Mouse (Mus musculus): ENCODE data around the gene Slc25a38. TPM values are rescaled to one million over a fixed set of nuclear protein-coding genes. Genes with fewer than 3 reads are reported as not detected.
A peak's percentile ranks its signal among the peaks of the same experiment; 100 is the strongest.
"Not testable (repeated sequence)": the region's sequence is repeated elsewhere in the genome, so short reads cannot be mapped to it uniquely, and the experiment has no call there.

Gene Slc25a38
- polyA plus RNA-seq, 3 experiments from 2014 or later, result 17.6 to 21.3 (median 18.1) TPM

DNA sequence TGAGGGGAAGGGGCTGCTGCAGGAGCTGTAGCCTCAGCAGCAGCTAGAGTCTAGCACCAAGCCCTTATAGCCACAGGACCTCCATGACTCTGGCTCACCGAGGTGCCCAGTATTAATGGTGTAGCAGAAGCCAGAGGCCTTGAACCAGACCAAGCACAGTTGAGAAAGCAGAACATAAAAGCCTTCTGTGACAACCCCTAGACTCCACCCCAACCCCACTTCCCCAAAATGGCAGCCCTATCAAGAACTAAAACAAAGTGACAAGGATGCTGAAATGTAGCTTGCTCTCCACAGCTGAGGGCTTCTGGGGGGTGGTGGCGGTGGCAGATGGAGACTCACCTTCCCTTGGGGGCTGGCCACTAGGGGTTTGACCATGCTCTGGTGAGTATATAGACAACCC, 9.0 kb upstream of the Slc25a38 start:
- ATAC-seq, result no peak

DNA sequence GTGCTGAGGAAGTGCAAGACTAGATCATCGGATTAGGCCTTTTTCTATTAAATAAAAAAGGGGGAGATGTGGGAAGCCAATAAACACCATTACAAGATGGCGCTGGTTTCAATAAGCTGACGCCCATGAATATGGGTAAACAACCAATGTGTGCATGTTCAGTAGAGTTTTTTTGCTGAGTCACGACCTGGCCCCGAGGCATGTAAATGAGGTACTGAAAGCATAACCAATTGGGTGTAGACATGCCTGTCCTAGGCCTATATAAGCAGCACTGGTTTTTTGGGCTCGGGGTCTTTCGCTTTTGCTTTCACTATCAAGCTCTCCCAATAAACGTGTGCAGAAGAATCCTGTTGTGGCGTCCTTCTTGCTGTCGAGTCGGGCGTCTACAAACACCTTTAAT, 1.2 kb upstream of the Slc25a38 start:
- ATAC-seq, result not testable (repeated sequence)

DNA sequence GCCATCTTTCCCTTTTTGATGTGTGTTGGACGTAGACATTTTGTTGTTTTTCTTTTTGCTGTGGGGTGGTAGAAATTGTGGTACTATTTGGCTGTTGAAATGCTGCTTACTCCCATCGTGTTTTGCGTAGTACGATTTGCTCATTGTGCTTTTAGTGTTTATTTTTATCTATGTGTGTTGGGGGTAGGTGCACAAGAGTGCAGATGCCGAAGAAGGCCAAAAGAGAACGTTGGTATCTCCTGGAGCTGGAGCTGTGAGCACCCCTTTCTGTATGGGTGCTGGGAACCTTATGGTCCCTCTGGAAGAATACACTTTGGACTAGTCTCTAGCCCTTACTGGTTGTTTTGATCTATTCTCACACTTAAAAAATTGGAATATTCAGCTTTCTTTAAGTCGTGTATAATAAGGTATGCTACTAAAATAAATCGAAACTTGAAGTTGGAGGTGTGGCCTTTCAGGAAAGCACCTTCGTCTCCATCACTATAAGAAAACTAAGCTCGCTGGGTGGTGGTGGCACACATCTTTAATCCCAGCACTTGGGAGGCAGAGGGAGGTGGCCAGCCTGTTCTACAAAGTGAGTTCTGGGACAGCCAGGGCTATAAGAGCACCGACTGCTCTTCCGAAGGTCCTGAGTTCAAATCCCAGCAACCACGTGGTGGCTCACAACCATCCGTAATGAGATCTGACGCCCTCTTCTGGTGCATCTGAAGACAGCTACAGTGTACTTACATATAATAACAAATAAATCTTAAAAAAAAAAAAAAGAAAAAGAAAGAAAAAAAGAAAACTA, 1.2 kb downstream of the Slc25a38 start:
- no peak for ATAC-seq

DNA sequence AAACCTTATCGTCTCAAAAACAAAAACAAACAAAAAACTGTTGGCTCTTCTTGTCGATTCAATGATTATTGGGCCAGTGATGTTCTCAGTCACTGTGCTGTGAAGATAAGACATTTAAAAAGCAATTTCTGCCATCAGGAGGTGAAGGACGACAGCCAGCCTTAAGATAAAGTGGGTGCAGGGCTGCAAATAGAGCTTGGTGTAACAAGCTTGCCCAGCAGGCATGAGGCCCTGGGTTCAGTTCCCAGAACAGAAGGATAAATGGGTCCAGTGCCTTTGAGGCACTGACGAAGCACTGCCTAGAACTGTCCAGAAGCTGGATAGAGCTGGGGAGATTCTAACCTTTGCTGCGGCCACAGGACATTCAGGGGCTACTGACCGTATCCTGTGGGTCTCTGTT, 2.3 kb downstream of the Slc25a38 start:
- no peak for ATAC-seq

DNA sequence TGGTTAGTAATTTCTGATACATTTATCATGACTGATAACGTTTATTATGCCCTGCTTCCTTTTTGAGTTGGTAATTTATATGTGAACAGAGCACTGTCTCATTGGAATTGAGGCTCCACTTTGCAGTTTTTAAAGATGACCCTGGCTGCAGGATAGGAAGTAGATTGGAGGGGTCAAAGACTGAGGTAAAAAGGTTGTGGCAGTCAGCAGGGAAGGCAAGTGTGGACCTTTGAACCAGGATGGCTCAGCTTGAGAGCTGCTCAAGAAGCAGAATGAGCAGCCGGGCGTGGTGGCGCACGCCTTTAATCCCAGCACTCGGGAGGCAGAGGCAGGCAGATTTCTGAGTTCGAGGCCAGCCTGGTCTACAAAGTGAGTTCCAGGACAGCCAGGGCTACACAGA, 3.3 kb downstream of the Slc25a38 start:
- ATAC-seq, result no peak

DNA sequence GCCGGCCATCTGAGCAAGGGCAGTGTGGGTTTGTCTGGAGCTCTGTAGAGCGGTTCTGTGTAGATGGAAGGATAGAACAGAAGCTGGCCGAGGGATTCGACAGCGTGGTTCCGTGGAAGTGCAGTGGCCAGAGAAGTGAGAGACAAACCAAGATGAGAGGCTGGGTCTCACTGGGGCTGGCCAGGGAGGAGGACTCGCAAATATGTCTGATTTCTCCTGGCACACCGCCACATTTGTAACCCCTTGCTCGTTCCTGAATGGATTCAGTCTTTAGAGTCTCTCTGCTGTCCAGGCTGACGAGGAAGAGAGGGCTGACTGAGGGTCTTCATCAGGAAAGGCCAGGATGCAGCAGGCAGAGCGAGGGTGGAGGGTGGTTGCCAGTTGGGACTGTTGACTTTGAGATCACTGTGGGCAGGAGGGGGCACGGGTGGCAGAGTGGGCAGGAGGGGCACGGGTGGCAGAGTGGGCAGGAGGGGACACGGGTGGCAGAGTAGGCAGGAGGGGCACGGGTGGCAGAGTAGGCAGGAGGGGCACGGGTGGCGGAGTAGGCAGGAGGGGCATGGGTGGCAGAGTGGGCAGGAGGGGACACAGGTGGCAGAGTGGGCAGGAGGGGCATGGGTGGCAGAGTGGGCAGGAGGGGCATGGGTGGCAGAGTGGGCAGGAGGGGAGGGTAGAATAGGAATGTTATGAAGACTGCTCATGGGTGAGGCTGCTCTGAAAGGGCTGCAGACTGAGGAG, 4.0 kb downstream of the Slc25a38 start:
- no peak for ATAC-seq

DNA sequence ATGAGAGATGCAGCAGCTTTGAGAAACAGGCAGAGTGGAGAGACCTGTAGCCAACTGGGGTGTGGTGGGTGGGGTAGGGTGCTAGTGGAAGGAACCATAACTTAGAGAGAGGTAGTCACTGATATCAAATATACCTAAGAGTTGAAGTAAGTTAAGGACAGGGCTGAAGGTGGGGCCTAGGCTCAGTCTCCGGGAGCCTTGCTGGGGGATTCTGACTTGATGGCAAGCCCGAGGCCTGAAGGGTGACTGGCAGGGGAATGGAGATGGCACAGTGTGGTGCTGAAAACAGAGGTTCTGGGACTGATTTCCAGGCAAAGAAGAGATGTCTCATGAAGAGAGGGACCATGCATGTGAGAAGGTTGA, 4.6 kb downstream of the Slc25a38 start:
- ATAC-seq, result no peak

DNA sequence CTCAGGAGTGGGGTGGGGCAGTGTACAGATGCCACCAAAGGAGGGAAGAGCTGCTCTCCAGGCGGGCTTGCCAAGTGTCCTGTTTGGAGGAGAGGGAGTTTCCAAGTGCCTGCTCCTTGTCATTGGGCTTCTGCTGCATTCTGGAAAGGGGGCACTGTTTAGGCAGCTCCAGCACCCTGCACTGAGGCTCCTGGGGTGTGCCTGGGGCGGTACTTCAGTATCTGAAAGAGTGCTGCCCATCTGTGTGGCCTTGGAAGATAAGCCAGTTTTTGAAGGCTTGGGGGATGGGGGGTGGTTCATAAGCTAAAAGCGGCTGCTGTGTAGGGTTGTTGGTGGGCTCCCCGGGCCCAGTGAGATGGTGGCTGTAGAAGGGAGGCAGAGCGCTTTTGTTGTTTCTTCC, 5.4 kb downstream of the Slc25a38 start:
- no peak for ATAC-seq

DNA sequence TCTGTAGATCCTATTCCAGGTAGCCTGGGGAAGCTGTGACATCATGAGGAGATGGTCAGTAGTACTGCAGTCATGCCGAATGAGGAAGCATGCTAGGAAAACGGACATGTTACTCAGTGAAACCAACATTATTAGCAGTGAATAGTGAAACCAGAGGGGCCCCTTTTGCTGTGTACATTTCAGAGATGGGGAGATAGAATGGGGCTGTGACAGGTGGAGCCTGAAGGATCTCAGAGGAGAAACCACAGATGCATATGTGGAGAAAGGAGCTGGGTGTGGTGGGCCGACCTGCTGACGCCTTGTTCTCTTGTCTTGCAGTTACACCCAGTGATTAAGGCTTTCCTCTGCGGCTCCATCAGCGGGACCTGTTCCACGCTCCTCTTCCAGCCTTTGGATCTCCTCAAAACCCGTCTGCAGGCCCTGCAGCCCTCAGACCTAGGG, 6.0 kb downstream of the Slc25a38 start:
- no peak for ATAC-seq

DNA sequence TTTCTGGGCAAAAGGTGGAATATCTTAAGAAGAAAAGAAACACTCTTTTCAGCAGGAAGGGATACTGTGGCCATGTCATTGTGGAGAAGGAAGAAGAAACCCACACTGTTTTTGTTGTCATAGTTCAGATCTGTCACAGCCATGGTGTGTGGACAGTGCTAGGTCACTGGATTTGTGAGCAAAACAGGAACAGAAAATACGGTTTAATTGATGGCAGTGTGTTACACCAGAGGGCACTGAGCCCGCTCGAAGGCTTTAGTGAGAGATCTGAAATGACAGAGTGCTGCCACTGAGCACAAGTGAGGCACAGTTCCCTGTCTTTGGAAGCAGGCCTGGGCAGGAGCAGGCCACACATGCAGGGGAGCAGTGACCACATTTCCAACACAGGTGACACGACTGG, 8.0 kb downstream of the Slc25a38 start:
- ATAC-seq, result no peak

DNA sequence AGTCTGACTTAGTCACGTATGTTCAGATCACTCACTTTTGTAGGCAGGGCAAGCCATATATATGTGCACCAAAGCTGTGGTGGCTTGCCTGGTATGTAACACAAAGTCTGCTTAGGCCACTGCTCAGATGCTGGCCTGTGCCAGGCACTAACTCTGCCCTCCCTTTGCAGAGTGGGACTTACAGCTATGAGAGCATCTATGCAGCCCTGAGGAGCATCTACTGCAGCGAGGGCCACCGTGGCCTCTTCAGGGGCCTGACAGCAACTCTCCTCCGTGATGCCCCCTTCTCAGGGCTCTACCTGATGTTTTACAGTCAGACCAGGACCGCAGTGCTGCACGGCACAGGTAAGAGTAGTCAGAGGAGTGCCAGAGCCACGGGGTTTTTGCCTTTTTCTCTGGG, 10.3 kb downstream of the Slc25a38 start:
- ATAC-seq, result no peak

DNA sequence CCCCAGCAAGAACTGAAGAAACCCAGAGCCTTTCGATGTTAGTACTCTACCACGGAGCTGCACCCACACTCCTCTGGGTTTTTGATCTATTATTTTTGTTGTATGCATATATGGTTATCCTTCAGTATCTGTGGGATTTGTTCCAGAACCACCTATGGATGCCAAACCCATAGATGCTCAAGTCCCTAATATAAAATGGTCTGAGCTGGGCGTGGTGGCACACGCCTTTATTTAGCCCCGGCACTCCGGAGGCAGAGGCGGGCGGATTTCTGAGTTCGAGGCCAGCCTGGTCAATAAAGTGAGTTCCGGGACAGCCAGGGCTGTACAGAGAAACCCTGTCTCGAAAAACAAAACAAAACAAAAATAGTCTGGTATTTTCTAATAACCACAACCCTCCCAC, 16.7 kb downstream of the Slc25a38 start:
- no peak for ATAC-seq

DNA sequence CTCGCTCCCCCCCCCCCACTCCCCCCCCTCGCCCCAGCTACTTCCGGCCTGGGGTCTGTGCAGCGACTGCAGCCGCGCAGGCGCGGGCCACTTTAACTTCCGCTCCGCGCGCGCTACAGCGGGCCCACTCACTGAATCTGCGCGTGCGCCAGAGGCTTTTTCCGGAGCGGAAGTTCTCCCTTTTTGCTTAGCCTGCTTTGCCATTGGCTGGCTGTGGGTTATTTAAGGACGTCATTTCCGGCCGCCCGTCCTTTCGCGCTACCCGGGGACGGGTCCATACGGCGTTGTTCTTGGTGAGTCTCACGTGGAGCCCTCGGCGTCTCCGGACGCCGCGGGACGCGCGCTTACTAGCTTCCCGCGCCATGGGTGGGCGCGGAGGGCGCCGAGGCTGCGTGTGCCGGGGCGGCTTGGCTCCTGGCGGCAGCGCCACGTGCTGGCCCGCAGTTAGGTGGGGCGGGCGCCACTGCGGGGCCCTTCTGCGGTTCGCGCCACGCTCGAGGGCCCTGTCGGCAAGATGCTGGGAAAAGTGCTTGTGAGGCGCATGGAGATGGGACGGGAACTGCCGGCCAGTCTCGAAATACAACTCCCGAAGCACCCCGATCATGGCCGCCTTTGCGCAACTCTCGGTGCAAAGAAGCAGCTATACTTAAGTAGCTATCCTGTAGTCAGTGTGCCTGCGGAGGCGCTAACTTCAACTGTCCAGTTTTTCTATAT, 17.5 kb downstream of the Slc25a38 start, which contains the start of gene Rpsa:
Gene Rpsa (plus strand): TSS at position 152 of the 714 bp plus-strand sequence.
- ATAC-seq, result peak; percentile 91

DNA sequence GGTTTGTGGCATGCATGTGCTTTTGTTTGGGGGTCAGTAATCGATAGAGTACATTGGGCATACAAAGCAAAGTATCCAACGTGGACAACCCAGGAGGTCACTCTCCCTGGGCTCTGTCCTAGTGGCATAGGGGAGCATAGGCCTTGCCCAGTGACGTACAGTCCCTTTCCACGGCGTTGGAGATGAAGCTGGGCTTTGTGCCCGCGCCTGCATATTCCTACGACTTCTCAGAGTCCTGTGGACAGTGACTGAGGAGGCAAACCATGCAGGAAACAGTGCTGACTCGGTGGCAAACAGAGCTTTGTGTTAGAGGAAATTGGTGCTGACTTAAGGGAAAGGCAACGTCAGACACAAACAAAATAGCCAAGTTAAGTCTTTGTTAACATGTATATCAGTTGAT, 19.1 kb downstream of the Slc25a38 start:
- ATAC-seq, result no peak

DNA sequence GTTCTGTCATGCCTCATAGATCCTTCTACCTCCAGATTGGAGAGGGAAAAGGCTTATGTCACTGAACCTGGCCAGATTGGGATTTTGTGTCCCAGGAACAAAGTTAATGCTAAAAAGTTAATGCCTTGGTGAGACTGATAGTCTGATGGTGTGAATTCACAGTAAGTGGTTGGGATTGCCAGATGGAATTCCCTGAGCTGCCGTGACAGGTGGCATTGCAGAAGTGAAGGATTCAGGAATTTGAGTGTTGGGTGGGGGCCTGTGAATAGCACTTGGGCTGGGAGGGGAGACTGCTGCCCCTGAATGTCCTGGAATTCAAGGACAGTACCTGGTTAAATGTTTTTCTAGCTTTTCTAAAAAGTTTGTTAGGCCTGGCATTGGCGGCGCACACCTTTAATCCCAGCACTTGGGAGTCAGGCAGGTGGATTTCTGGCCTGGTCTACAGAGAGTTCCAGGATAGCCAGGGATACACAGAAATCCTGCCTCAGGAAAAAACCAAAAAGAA, 21.7 kb downstream of the Slc25a38 start:
- no peak for ATAC-seq

DNA sequence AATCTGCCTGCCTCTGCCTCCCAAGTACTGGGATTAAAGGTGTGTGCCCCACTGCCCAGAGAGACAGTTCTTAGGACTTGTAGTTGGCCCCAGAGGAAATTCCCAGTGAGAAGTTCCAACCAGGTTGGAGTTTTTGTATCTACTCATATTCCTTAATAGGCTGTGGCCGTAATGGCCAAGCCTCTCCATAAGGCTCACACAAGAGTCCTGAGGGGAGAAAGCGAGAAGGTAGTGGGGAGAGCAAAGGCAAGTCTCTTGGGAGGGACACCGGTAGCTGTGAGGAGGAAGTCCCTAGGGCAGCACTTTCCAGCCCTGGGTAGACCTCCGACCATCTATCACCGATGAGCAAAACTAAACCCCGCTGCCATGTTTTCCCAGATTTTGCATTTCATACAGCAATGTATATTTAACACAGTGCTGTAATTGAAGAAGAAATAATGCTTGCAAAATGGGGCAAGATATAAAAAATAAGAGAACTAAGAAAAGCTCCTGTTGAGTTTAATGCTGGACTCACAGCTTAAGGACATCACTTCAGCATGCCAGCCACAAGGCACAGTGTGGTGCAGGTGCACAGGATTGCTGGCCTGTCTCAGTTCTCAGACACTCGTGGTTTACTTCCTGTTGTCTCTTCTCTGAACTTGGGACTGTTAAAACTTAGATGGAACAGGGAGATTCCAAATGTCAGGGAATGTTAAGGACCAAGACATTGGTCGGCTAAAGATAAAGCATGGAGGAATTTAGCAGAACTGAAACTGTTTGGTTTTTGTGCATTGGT, 23.0 kb downstream of the Slc25a38 start:
- no peak for ATAC-seq

DNA sequence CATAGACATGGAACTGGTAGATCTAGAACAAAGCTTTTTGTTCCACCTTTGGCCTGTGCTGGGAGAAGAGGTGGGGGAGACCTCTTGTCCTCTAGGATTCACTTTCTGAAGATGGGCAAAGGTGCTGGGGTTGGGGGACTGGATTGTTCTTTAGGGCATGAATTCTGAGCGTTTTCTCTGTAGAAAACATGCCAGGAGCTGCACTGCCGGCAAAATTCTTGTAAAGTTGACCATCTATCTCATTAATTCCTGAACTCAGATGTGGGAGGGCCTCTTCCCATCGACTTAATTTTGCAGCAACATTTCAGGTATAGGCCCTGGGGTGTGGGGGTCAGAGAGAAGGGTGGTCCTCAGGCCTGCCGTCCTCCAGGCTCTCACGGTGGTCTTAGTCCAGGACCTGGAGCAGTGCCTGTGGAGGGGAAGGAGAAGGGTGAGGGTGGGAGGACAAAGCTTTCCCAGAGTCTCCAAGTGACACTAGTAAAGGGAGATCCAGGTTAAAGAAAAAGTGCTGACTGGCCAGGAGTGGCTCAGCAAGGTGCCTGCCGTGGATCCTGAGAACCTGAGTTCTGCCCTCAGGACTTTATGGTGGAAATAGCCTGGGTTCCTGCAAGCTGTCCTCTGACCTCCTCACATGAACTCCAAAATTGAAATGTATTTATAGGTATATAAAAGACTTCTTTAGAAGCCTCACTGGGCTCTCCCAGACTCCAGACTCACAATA, 23.7 kb downstream of the Slc25a38 start:
- ATAC-seq, result no peak

DNA sequence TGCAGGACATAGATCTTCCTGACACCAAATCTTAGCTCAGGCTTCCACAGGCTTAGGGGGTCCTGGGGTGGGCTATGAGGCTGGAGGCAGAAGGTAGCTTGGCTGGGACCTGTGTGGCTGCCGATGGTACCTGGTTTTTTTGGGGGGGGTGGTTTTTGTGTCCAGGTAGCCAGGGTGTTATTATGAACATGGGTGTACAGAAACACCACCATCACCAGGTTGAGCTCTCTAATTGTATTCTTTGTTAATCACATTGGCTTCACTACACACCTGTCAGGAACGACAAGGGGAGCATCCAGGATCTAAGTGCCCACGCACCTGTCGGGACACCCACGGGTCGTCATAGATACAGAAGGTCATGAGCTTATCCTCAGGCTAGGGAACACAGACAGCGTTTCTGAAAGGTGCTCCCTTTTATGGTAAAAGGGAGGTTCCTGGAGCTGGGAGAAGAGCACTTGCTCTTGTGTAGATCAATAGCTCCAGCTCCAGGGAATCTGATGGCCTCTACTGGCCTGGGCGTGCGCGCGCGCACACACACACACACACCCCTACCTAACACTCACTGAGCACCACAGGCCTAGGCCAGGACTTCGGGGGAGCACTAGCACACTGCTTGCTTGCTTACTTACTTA, 24.5 kb downstream of the Slc25a38 start:
- no peak for ATAC-seq

DNA sequence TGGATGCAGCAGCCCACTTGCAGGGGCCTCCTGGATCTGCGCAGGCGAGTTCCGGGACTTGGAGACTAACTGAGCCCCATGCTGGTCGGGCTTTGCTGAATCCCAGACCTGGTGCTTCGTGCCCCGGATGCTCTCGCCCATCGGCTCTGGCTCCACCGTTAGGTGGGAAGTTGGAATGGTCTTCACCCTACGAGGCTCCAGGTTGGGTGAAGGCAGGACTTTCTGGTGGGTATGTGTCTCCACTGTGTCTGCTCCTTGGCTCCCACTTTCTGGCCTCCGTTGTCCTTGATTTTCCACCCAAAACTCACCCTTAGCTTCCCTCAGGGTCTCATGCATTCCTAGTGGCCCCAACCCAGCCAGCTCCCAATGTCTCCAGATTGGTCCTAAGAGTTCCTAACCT, 25.3 kb downstream of the Slc25a38 start:
- ATAC-seq, result no peak

DNA sequence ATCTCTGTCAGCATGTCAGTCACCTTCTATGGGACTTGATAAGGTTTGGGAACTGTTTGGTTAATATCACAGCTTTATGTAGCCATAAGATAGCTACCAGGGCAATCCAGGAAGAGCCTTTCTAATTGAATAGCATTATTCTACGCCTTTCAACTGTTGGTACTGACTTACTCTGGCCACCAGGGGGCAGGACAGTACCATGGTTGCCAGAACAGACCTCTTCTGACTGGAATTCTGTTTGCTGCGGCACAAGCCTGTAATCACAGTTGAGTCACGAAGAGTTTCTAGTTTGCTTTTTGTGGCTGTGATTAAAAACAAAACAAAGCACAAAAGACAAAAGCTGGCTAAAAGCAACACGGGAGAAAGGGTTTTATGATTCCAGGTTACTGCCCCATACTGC, 30.5 kb downstream of the Slc25a38 start:
- ATAC-seq, result peak; percentile 78

DNA sequence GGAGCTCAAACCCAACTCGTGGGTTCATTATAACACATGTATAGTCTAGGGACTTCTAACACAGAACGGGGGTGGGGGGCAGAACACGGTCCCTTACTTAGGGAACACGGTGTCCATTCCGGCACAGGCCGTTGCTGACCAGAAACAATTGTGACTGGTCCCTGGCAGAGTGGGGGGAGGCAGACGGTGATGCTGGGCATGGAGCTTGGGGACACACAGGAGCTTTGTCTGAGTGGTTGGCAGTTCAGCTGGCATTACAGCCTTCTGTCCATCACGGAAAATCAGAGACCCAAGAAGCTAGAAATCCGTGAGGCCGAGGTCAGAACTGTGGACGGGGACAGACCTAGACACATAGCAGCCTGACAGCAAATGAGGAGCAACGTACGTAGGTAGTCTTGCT, 34.3 kb downstream of the Slc25a38 start:
- ATAC-seq, result no peak

Data from inflammation-experienced regulatory T-cells, adult 6 months (primary cell).